ENCODE assay signal across 9 mouse cellular contexts in genomic region chr1:184731091-184731640, GRCm38 (mm10). TPM values are rescaled to one million over a fixed set of nuclear protein-coding genes. Genes with fewer than 3 reads are reported as not detected.
DNase-seq lines count a peak whose midpoint lies in the region; ATAC-seq and TF ChIP-seq lines count a peak whose summit lies in the region.
"Had no signal": no experiment of that assay in that cellular context is flagged by ENCODE, and none has a peak within 500 bp of the region (broad histone marks: within the 10 kb centered on the region; RNA-seq: fewer than 3 reads in every experiment).

No protein-coding gene starts in this region.

- peak overlapping the region; percentile 84 for H3K27ac ChIP-seq in heart, embryonic 15.5 days
- no peak overlapping the region for H3K27ac ChIP-seq in forebrain, embryonic 16.5 days (ENCODE audit: low read length)
- peak overlapping the region; percentile 93 for H3K27ac ChIP-seq in liver, postnatal 0 days (ENCODE audit: low read depth)

- ATAC-seq in heart, embryonic 15.5 days (replicated peaks; ENCODE audit: insufficient number of reproducible peaks, insufficient read depth, low FRiP score, low read depth): no peak
- ATAC-seq in G1E (ENCODE audit: extremely low read depth, insufficient number of reproducible peaks, low FRiP score, poor library complexity, severe bottlenecking): no peak
- ATAC-seq in forebrain, embryonic 16.5 days: no peak
- ATAC-seq in liver, postnatal 0 days: no peak
- no peak for ATAC-seq in frontal cortex, adult (ENCODE audit: low TSS enrichment)

- no peaks in the 10 kb centered on the region for H3K36me3 ChIP-seq in heart, embryonic 15.5 days
- peaks cover 17% of the 10 kb centered on the region for H3K36me3 ChIP-seq in G1E (replicated peaks)
- no peaks in the 10 kb centered on the region for H3K36me3 ChIP-seq in forebrain, embryonic 16.5 days (ENCODE audit: control insufficient read depth, insufficient read depth)
- peaks cover 4% of the 10 kb centered on the region; the same call in 1 of the 2 replicates for H3K36me3 ChIP-seq in liver, postnatal 0 days (replicated peaks; ENCODE audit: insufficient read depth, low read length)

- H3K4me3 ChIP-seq in heart, embryonic 15.5 days: peak overlapping the region; percentile 72
- H3K4me3 ChIP-seq in G1E (ENCODE audit: low read depth, low read length): peak overlapping the region; percentile 79
- H3K4me3 ChIP-seq in forebrain, embryonic 16.5 days (replicated peaks; ENCODE audit: low read length): peak overlapping the region; percentile 45
- H3K4me3 ChIP-seq in liver, postnatal 0 days (ENCODE audit: low read depth, low read length): peak overlapping the region; percentile 72

- peak overlapping the region; percentile 77 for H3K9ac ChIP-seq in heart, embryonic 15.5 days
- H3K9ac ChIP-seq in forebrain, embryonic 16.5 days (replicated peaks; ENCODE audit: low read depth, low read length): peak overlapping the region; percentile 55; the same call in 1 of the 2 replicates
- peak overlapping the region; percentile 81 for H3K9ac ChIP-seq in liver, postnatal 0 days (replicated peaks)

- peak overlapping the region; percentile 95 for H3K4me2 ChIP-seq in heart, embryonic 15.5 days
- H3K4me2 ChIP-seq in forebrain, embryonic 16.5 days (ENCODE audit: low read length): peak overlapping the region; percentile 71
- H3K4me2 ChIP-seq in liver, postnatal 0 days (ENCODE audit: low read depth, low read length): peak overlapping the region; percentile 78

- no peak for TF ChIP-seq EP300 in liver, postnatal 0 days (IDR thresholded peaks at IDR 0.05; ENCODE audit: low read depth)

- H3K27me3 ChIP-seq in heart, embryonic 15.5 days: peaks cover 72% of the 10 kb centered on the region
- H3K27me3 ChIP-seq in G1E (ENCODE audit: insufficient read depth, low read length): peaks cover 50% of the 10 kb centered on the region
- H3K27me3 ChIP-seq in forebrain, embryonic 16.5 days (replicated peaks; ENCODE audit: control insufficient read depth, insufficient read depth, low read length): peaks cover 70% of the 10 kb centered on the region
- H3K27me3 ChIP-seq in liver, postnatal 0 days (ENCODE audit: insufficient read depth, low read length): peaks cover 73% of the 10 kb centered on the region
- H3K27me3 ChIP-seq: Patski had no signal

- TF ChIP-seq CTCF in G1E (IDR thresholded peaks at IDR 0.05; ENCODE audit: low read depth, low read length): no peak
- no peak for TF ChIP-seq CTCF in liver, postnatal 0 days (IDR thresholded peaks at IDR 0.05; ENCODE audit: low read depth)

- 9% methylated on average over 18 of the region's 18 CpGs for WGBS in heart, embryonic 15.5 days
- 3% methylated on average over 18 of the region's 18 CpGs for WGBS in forebrain, embryonic 16.5 days
- WGBS in liver, postnatal 0 days (ENCODE audit: insufficient replicate concordance): 14% methylated on average over 18 of the region's 18 CpGs

- DNase-seq in heart, postnatal 4 days: no peak
- no peak for DNase-seq in G1E (ENCODE audit: low spot score)
- DNase-seq in liver, postnatal 0 days: no peak
- DNase-seq in layer of hippocampus, adult 8-10 months (ENCODE audit: low spot score in 2 of 2): no peak
- DNase-seq in cerebellum, postnatal 25 days: no peak

- H3K9me3 ChIP-seq in heart, embryonic 15.5 days (replicated peaks): no peaks in the 10 kb centered on the region
- H3K9me3 ChIP-seq in G1E (replicated peaks): no peaks in the 10 kb centered on the region
- no peaks in the 10 kb centered on the region for H3K9me3 ChIP-seq in forebrain, embryonic 16.5 days (ENCODE audit: control insufficient read depth, low read length)
- H3K9me3 ChIP-seq in liver, postnatal 0 days (ENCODE audit: low read length): no peaks in the 10 kb centered on the region

- peaks cover 41% of the 10 kb centered on the region for H3K4me1 ChIP-seq in heart, embryonic 15.5 days (replicated peaks)
- H3K4me1 ChIP-seq in G1E (ENCODE audit: insufficient read depth, low read depth, low read length): peaks cover 31% of the 10 kb centered on the region
- peaks cover 30% of the 10 kb centered on the region for H3K4me1 ChIP-seq in forebrain, embryonic 16.5 days (replicated peaks; ENCODE audit: control insufficient read depth, insufficient read depth, low read length)
- peaks cover 12% of the 10 kb centered on the region; the same call in 1 of the 2 replicates for H3K4me1 ChIP-seq in liver, postnatal 0 days (ENCODE audit: insufficient read depth)

RNA-seq across cellular contexts. Expression of gene Hlx, which starts 1.3 kb away (rescaled TPM):
- polyA plus RNA-seq in heart, embryonic 15.5 days (2015; fragmentation: Nextera tagmentation; extraction: Ambion mirVana): 10.9 and 12.0 TPM in 2 replicates
- 10 to 100 TPM; 13.7 to 20.6 TPM for total RNA-seq in heart, postnatal 4 days (2021)
- total RNA-seq in G1E (2014; fragmentation: Nextera tagmentation) (8.5 and 10.9 TPM in 2 replicates), G1E (2017) (1.4 and 1.8 TPM in 2 replicates)
- polyA plus RNA-seq in G1E (2012): 22.8 and 27.0 TPM in 2 replicates
- polyA plus RNA-seq in forebrain, embryonic 16.5 days (2015; fragmentation: Nextera tagmentation; extraction: Ambion mirVana): 1.8 and 2.1 TPM in 2 replicates
- 8.3 and 9.7 TPM in 2 replicates for polyA plus RNA-seq in liver, postnatal 0 days (2015; fragmentation: Nextera tagmentation; extraction: Ambion mirVana)
- 1 to 10 TPM in 2 of 4 experiments, under 1 TPM in 2; 0.76 to 4.5 (median 1.9) TPM for total RNA-seq in layer of hippocampus, adult 8-10 months (2022)
